Mouse (Mus musculus) heart, postnatal 4 days (tissue): ENCODE measurements around the gene Tbc1d10c. TPM values are rescaled to one million over a fixed set of nuclear protein-coding genes. Genes with fewer than 3 reads are reported as not detected.

Experiments
- DNase-seq: peaks from one replicate; pipeline ENCODE4 v3.0.0; 2021
- total RNA-seq, 2 experiments: library from RNA; stranded (reverse); gene quantifications; 2 replicates each; pipeline ENCODE4 v1.2.3; 2021

Tbc1d10c gene
- total RNA-seq, 2 experiments from 2014 or later, result 2.0 to 2.1 TPM

DNA sequence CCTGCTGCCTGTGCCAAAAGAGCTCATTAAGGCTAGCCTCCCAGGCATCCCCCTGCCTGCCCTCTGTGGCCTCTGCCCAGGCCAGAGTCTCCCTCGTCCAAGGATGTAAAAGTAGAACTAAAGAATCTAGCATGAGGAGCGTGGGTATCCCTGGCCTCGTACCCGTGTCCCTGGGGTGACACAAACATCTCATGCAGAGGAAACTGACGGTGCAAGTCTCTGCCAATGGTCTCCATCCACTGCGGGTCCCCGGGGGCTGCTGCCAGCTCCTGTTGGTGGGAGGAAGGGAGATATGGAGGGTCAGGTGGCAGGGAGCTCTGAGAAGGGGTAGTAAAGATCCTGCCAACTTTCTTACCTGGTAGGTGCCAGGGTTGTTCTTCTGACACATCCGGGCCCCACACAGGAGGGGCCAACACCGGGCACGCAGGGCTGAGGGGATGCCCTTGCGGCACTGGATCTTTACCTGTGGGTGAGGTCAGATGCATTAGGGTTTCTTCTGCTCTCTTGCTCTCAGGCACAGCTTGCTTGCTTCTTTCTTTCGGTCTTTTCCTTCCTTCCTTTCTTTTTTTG, 1.9 kb downstream of the Tbc1d10c start:
- DNase-seq, result no peak

DNA sequence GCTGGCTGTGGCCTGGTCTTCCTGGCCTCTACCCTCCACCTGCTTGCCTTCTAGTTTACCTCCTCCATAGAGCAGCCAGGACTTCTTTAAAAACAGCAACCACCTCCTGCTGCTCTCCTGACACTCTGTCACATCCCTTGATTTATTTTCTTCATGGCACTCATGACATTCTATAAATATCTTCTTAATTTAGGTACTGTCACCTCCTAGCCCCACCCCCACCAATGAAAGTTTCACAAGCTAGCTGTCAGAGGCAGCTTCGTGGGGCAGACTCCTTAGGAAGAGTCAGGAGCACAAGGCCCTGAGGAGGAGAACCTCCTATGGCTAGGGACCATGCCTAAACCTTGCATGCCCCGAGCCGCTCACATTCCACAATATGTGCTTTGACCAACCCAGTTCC, 3.8 kb downstream of the Tbc1d10c start:
- DNase-seq, result no peak

DNA sequence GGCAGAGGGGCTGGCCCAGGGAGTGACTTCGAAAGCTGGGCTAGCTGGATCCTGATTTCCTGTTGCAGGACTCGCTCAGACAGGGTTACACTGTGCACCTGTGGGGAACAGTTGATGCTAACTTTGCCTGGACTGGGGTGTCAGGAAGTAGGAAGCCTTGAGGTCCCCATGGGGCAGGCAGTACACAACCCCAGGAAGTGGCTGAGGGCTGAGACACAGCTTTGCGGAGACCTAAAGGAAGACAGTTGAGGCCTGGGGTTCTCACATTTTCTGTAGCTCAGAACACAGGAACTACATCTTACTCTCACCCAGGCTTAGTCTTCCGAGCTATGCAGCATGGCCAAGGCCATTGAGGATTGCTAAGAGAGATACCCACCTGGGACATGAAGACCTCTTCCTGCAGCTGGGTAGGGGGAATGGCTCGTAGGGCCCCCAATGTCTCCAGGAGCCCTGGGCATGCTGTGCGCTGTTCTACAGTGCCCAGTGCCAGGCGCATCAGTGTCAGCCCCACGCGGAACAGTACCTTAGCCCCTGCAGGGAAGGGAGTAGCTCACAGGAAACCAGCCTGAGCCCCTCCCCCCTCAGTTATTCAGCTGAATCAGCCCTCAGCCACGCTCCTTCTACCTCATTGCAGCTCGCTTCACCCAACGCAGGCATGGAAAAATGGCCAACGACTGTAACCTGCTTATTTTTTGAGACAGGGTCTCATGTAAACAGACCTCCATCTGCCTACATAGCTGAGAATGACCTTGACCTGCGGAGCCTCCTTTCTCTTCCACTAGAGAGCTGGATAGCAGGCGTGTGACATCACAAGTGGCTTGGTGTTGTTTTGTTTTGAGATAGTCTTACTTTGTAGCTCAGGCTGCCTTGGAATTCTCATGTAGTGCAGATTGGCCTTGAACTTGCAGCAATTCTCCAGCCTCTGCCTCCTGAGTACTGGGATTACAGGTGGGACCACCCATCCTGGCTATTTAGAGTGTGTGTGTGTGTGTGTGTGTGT, 5.8 kb downstream of the Tbc1d10c start:
- peak; percentile 47 for DNase-seq

DNA sequence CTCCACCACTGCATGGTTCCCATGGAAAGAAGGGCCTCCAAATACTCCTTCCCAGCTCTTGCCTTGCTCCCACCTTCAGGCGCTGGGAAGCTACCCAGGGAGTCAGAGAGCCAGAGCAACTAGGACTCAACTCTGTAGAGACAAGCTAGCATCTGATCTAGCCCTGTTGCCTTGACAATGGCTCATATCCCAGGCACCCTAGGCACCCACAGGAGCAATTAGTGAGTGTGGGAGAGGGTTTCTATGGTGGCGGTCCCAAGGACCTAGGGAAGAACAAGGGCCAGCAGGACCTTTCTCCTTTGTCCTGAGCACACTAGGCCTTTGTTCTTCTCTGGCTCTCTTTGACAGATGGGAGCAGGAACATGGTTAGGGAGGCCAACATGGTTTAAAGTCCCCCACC, 7.4 kb downstream of the Tbc1d10c start:
- DNase-seq, result no peak

DNA sequence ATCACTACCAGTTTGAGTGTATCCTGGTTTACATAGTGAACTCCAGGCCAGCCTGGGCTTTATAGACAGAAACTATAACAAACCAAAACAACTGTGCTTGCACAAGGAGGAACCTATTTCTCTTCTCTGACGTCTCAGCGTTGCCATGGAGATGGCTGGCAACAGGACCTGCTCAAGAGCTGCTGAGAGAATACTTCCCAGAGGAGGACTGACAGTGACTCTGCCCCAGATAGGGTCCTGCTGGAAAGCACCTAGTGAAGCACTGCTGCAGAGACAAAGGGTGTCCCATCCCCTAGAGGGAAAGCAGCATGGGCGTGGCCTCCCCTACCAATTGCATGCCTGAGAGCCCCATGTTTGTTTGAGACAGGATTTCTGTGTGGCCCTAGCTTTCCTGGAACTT, 9.2 kb downstream of the Tbc1d10c start:
- peak; percentile 56 for DNase-seq

DNA sequence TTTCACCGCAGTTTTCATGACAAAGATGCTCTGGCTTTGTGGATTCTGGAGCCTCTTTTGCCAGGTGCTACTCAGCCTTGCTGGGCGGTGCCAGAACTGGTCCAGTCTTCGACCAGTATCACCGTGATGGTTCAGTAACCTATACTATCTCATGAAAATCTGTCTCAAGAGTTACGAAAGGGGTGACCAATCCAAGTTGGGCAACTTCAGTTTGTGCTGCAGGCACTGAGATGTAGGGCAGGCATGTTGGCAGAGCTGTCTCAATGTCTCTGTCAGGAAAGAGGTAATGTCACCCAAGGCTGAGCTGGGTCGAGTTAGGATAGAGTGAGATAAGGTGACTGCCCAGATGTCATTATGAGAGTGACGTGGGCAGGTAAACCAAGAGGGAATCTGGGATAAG, 10.7 kb downstream of the Tbc1d10c start:
- DNase-seq, result no peak

DNA sequence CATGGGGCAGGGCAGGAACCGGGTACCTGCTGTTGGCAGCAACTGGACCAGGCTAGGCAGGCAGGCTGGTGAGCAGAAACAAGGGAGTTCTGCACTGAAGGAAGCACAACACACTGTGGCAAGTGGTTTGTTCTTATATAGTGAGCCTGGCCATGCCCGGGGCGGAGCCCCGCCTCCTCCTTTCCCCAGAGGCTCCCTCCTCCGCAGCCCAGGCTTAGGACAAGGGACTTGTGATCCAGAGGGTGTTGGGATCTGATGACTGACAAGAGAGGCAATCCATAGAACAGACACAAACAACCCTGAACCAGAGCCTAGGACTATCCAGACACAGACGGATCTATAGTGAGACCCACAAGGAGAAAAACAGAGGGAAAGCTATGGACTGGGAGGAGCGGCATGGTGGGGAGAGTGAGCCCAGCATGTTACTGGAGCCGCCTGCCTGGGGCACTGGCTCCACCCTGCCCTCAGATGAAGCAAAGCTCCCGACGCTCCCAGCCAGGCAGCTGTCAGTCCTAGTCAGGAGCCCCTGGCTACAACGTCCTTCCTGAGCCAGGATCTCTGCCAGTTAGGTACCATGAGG, 15.6 kb downstream of the Tbc1d10c start, which contains the start of gene Carns1:
Carns1 (minus strand) TSS at position 112 of the 580 bp plus-strand sequence.
- peak; percentile 76 for DNase-seq

DNA sequence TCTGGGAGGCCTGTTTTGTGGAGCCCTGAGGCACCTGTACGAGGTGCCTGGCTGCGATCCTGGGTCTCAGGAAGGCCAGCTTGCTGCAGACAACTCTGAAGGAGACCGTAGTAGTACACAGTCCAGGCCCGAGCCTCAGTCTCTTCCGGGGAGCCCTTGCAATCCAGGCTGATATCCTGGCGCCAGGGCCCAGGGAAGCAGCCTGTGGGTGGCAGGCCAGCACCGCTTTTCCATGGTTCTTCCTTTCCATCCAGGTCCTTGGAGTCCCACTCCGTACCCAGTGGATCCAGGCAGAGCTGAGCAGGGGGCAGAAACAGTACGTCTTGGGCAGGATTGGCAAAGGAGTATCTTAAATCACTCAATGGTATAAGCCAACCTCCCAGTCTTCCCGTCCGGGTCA, 18.2 kb downstream of the Tbc1d10c start:
- no peak for DNase-seq

DNA sequence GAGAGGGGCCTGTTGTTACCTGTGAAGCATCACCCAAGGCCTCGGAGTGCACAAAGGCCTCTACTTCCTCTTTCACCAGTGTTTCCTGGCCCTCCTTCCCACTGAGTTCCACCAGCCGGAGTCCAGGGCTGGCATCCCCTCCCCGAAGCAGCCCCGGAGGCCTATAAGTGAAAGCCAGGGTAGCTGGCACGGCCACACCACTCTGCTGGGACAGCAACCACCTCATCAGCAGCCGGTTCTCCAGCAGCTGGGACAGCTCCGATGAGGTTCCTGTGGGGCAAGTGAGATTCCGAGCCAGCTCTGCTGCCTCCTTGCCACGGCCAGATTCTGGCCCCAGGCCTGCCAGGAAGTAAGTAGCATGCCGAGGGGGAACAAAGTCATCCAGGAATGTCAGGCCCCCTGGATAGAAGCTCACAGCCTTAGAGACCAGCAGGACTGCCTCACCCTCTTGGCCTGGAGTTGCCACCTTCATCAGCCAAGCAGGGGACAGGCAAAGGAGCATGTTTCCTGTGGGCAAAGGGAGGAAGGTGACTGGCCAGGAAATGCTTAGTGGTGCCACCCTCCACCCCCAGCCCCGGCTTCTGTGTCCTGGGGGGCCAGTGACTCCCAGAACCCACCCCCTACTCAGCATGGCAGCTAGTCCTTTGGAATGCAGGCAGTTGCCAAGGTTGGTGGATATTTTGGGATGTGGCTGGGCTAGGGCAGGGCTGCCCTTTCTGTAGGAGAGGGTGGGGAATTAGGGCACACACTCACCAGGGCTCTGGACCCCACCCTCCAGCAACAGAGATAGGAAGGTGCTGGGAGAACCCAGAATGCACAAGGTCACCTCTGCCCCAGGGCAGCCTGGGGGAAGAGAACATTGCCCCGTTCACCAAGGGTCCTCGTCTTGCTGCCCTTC, 19.4 kb downstream of the Tbc1d10c start:
- peak; percentile 69 for DNase-seq

DNA sequence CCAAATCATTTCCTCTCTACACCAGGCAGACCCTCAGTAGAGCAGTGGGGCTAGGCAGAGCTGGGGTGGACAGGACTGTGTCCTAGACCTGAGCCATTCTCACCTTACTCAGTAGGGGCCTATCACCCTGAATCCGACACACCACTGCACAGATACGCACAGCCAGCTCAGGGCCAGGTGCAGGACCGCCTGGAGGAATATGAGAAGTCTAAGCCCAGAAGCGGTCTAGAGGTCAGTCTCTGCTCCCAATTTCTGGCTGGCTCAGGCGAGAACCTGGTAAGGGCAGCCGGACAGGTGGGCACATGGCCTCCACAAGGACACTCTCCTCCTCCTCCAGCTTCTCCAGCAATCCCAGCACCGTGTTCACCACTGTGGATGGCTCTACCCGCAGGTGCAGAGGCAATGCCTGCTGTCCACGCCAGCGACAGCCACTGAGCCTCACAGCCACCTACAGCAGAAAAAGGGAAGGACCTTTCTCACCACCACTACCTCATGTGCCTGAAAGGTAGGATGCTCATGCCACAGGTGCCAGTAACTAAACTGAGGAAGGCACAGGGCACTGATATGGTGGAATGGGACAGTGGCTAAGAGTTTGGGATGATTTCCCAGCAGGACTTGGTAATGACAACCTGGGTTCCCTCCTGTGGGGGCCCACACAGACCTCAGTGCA, 20.2 kb downstream of the Tbc1d10c start:
- DNase-seq, result no peak

DNA sequence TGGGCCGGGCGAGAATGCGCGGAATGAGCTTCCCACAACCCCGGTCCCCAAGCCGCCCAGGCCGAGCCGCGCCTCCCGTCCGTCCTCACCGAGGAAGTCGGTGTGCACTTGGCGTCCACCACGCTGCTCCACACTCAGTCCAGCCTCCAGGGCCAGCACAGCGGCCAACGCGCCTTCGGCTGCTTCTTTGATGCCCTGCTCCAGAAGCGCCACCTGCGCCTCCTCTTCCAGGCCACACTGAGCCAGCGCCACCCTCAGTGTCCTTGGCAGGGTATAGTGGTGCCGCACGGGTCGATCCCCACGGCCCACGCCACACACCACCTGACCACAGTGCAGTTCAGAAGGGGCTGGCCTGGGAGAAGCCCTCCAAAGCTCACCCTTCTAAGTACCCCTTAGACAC, 21.3 kb downstream of the Tbc1d10c start:
- no peak for DNase-seq

DNA sequence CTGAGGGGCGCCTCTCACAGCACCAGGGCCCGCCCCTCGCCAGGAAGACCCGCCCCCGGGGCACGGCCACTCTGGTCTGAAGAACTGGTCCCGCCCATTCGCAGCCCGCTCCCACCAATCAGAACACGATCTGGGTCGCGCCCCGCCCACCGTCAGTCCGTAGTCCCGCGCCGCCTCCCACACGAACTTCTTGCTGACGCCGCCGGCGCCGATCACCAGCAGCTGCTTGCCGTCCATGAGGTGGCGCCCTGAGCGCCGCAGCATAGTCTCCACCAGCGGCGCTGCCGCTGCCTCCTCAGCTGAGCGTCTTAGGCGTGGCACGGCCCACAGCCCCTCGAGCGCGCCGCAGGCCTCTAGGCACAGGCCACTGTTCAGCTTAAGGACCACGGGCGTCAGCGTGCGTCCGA, 21.7 kb downstream of the Tbc1d10c start:
- DNase-seq, result peak; percentile 100

DNA sequence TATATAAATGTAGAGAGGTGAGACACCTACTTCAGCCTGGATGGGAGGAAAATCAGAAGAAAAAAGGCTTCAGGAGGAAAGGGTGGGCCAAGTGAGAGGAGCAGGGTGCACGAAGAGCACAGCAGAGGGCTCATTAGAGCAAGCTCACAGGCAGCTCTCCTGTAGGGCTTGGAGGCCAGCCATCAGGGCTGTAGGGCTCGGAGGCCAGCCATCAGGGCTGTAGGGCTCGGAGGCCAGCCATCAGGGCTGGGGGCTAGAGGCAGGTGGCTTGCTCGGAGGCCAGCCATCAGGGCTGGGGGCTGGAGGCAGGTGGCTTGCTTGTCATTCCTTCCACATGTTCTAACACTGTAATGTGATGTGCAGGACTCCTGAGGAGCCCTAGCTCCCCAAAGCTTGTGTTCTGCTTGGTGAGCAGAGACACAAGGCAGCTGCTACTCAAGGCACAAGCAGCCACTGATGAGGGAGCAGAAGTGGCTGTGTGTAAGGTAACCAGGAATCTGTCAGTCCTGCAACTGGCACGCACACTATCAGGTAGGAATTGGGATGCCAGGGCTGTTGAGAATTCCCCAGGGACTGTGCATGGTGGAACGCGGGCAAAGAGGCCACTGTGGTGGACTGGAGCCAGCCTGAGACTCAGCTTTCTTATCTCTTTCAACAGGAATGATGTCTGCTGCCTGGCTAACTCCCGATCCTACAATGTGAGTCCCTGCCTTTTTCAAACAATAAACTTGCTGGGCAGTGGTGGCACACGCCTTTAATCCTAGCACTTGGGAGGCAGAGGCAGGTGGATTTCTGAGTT, 24.2 kb downstream of the Tbc1d10c start:
- DNase-seq, result no peak

DNA sequence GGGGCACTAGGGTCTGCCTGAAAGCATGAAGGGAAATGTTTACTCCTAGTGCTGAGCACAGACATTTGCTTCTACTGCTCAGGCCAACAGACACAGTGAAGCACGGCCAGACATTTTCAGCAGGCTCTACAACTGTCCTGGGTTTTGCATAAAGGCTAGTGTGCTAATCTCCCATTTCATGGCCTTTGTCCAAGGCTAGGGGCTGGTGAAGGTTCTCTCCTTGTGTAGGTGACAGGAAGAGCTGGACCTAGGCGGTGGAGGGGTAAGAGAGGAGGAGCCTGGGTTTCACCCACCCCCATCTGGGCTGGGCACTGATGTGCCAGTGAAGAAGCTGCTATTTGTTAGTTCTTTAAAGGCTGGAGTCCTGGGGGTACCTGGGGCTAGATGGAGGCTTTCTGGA, 26.4 kb downstream of the Tbc1d10c start:
- DNase-seq, result no peak

DNA sequence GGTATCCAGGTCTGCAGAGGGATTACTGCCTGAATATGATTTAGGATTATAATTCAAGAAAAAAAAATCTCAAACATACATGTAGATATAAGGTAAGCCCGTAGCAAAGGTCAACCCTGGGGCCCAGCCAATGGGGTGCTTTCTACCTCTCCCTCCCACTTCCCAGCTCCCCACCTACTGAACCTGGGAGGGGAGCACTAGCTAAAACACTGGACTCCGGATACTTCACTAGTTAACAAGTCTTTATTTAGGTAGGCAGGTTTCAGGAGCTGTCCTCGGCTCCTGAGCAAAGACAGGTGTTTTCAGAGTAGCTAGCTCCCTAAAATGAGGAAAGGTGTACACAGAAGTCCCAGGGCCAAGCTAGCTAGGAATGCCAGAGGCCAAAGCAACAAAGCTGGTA, 27.0 kb downstream of the Tbc1d10c start:
- DNase-seq, result no peak

DNA sequence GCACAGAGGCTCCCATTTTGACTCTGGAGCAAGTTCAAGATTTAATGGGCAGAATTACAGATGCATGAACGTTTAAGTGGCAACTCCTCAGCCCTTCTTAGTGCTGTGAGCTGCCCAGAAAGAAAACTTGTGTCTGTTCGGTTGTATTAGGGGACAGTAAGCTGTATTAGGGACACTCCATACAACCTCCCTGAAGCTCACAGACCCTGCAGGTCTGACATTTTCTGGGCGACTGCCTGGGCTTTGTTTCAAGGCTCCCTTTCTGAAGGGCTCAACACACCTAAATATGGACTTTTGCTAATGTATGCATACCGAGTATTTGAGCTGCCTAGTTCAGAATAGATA, 27.6 kb downstream of the Tbc1d10c start:
- DNase-seq, result no peak

DNA sequence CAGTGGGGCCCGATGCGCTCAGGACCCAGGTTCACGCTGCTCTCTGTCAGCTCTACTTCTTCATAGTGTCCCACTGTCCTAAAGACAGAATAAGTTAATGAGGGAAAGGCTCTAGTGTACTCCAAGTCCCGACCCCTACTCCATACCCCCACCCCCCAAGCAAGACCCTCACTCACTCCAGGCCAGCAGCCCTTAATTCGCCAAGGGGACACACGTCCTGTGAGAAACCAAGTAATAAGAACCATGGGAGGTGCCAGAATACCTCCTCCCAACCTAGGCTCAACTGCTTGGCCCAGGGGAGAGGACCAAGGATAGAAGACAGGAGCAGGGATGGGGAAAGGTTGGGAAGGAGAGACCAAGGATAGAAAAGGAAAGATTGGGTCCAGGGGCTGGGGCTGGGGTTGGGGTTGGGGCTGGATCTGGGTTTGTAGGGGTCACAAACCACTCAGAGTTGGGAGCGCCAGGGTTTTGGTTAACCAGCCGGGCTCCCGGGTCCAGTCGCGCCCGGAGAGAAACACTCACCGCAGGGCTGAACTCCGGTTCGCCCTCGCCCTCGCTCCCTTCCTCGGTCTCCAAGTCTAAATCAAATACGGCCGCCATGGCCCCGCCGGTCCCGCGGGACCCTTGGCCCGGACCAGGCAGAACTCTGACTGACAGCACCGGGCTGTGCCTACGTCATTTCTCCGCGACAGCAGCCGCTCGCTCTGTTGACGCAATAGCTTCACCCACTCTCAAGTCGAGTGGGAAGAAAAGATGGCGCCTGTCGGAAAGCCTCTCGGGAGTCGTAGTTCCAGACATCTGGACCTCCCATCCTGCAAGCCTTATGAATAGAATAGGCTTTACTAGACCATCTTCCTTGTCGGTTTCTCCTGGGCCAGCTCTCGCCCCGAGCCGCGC, 28.2 kb downstream of the Tbc1d10c start, which contains the start of gene Rps6kb2:
Rps6kb2 (minus strand) TSS at position 709 of the 897 bp plus-strand sequence.
- peak; percentile 96 for DNase-seq

DNA sequence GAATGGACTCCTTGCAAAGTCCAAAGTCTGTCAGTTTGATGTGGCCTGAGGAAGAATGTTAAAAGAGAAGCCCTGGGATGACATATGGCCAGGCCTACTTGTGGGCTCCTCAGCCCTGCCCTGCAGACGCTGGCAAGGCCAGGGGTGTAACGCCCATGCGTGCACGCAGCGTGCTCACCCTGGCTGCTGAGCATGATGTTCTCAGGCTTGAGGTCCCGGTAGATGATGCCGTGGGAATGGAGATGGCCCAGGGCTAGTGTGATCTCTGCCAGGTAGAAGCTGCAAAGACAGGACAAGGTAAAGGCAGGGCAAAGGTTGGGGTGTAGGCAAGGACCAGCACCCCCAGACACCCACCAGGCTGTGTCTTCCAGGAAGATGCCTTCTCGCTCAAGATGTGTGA, 32.0 kb downstream of the Tbc1d10c start:
- no peak for DNase-seq

DNA sequence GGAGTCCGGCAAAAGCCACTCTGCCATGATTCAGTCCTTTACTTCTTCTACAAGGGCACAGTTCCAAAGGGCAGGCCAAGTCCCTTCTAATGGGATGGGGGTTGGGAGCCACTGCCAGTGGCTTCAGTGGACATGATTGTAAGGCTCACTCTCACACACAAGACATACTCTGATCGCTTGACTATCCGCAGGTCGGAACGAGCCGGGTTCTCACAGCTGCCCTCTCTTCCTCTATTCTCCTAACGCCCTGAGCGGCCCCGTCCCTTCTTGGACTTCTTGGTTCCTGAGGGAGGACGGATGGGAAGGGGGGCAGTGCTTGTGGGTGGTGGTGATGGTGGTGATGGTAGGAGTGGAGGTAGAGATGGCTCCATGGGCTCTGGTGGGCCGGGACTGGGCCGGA, 34.3 kb downstream of the Tbc1d10c start:
- DNase-seq, result no peak

DNA sequence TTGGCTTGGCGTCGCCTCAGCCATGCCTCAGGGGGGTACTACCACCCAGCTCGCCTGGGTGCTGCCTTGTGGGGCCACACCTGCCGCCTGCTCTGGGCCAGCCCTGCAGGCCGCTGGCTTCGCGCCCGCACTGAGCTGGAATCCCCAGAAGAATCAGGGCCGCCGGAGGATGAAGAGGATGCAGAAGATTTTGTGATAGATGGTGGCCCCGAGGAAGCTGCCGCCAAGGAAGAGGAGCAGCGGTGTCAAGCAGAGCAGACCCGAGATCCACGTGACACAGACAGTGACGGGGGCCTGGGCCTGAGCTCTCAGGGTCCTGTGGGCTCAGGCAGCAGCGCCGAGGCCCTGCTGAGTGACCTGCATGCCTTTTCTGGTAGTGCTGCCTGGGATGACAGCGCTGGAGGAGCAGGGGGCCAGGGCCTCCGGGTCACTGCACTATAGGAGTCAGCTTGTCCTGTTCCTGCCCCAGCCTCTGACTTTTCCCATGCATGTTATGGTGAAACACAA, 35.0 kb downstream of the Tbc1d10c start:
- no peak for DNase-seq
